Mouse (Mus musculus): ENCODE measurements around the gene Olfr616.

DNA sequence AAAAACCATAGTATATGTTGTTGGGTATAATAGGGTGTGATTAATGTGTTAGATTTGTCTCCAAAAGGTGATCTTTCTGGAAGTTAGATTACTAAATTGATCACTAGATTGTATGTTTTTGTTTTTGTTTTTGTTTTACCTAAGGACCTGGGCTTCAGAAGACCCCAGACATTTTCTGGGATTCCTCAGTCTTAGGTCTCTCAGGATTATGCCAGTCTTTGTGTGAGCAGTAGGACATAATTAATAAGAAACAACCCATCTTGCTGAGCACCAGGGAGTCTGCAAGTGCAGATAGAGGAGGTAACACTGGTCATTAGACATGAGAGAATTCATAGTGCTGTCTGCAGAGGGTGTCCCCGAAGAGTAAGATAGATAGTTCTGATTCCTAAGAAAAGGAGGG is 3.8 kb upstream of the Olfr616 start, which contains the start of gene Olfr617:
- TF ChIP-seq POLR2A (IDR thresholded peaks at IDR 0.05; ENCODE audit: insufficient read depth, low read depth, low read length) (no peak), EP300 (IDR thresholded peaks at IDR 0.05; ENCODE audit: insufficient read depth, low read depth, low read length) (no peak), CTCF (IDR thresholded peaks at IDR 0.05) (no peak)
